Mouse (Mus musculus) layer of hippocampus, postnatal 10 days (tissue): ENCODE data around the gene Wscd2. TPM values are rescaled to one million over a fixed set of nuclear protein-coding genes. Genes with fewer than 3 reads are reported as not detected.

Source experiments
- DNase-seq, 2 experiments: peaks; one replicate each; pipeline ENCODE4 v3.0.0; 2021; ENCODE audit warnings: low spot score in 2 of 2
- long read RNA-seq: library from polyadenylated mRNA; stranded (forward); transcript quantifications from one replicate; pipeline ENCODE4 v2.0.0, GENCODE M21; 2023
- total RNA-seq, 2 experiments: library from RNA; stranded (reverse); gene quantifications; 2 replicates each; pipeline ENCODE4 v1.2.3; 2021

Wscd2 gene
- total RNA-seq = 10 to 100 TPM; 58.0 to 63.4 TPM
- long read RNA-seq, full-length matches to known transcripts = 18 of 30 reads
- long read RNA-seq, partial matches to known transcripts = 2 of 30 reads
- long read RNA-seq, other reads (novel, unspliced or antisense) = 10 of 30 reads

DNA sequence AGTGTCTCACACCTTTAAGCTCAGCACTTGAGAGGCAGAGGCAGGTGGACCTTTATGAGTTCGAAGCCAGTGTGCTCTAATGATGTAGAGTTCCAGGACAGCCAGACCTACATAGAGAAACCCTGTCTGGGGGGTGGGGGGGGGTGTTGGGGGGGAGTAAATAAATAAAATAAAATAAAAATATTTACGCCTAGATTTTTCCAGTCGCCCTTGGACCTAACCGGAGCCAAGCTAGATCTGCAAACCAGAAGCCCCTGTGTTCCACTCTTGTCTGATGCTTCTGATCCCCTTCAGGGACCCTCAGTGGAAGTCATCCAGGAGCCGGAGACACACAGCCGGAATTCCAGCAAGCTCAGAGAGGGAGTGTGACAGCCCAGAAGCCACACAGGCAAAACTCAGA lies at the start of gene Wscd2:
Gene Wscd2 (plus strand): TSS at position 301 of the 400 bp plus-strand sequence.
- no peak for DNase-seq

- no peak for DNase-seq
Measured at GRCm38 (mm10) chr5:113442180-113442579, 48.0 kb upstream of the Wscd2 start.

DNA sequence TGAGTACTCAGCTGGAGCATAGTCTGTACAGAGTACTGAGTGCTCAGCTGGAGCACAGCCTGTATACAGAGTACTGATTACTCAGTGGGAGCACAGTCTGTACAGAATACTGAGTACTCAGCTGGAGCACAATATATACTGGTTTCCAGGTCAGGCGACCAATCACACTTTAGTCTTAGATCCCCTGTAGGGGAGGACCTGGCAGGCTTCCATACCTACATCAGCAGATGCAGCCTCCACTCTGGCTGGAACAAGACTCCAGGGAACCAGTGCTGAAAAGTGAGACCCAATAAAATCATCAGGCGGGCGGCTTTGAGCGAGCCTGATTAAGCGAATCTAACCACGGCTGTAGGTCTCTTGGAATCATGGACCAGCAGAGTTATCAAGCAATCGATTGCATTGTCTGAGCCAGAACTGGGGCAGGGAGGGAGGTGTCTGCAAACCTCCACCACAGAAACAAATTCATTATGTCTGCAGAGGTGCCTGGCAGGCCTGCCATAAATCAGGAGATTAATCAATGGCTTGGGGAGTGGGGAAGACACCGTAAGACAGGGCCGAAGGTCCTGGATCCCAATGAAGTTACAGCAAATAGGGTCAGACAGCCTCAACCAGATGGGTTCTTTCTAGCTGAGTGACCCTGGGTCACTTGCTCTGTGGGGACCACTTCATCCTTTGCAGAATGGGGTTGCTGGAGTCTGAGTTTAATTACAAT lies 42.0 kb upstream of the Wscd2 start:
- DNase-seq = no peak

DNA sequence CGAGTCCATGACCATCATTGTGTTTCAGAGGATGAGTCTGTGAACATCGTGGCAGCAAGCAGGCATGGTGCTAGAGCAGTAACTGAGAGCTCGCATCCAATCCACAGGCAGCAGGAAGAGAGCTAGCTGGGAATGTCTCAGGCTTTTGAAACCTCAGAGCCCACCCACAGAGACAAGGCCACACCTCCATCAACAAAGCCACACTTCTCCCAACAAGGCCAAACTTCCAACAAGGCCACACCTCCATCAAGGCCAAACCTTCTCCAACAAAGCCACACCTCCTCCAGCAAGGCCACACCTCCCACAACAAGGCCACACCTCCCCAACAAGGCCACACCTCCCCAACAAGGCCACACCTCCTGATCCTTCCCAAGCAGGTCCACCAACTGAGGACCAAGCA lies 40.8 kb upstream of the Wscd2 start:
- DNase-seq = no peak

DNA sequence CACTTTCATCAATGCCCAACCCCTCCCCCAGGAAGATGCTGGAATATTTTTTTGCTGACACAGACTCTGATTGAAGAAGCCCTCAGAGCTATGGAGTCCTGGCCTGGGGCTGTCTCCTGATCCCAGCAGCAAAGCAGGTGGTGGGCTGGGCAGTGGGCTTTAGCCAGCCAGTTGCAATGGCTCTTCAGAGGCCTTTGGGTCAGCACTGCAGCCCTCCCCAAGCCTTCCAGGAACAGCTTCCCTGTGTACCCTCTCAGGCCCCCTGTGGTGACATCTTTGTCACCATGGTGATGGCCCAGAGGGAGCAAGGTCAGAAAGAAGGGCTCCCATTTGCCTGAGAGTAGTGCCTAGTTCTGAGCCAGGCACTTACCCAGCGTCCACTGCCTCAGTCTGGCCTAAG lies 37.4 kb upstream of the Wscd2 start:
- no peak for DNase-seq

- DNase-seq = no peak
Measured at GRCm38 (mm10) chr5:113453356-113453755, 36.8 kb upstream of the Wscd2 start.

- DNase-seq = no peak
Measured at GRCm38 (mm10) chr5:113456020-113456419, 34.1 kb upstream of the Wscd2 start.

DNA sequence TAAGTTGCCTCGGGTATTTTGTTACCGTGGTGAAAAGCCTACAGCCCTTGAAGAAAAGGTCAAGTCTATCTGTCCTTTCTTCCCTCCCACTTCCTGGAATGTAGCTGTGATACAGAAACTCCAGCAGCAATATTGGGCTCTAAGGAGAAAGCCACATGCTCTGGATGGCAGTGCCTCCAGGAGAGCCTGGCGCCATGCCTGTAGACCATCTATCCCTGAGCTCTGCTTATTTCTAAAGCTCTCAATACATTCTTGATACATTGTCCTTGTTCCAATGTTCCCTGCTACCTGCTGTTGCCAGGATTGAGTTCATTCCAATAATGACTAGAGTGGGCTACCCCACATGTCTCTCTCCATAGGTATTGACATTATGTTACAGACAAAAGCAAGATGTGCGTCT lies 33.4 kb upstream of the Wscd2 start:
- no peak for DNase-seq

- DNase-seq = no peak
Measured at GRCm38 (mm10) chr5:113457260-113457659, 32.9 kb upstream of the Wscd2 start.

GRCm38 (mm10) chr5:113459942-113460341 lies 30.2 kb upstream of the Wscd2 start:
- no peak for DNase-seq

- DNase-seq = no peak
Measured at GRCm38 (mm10) chr5:113461582-113461981, 28.6 kb upstream of the Wscd2 start.

DNA sequence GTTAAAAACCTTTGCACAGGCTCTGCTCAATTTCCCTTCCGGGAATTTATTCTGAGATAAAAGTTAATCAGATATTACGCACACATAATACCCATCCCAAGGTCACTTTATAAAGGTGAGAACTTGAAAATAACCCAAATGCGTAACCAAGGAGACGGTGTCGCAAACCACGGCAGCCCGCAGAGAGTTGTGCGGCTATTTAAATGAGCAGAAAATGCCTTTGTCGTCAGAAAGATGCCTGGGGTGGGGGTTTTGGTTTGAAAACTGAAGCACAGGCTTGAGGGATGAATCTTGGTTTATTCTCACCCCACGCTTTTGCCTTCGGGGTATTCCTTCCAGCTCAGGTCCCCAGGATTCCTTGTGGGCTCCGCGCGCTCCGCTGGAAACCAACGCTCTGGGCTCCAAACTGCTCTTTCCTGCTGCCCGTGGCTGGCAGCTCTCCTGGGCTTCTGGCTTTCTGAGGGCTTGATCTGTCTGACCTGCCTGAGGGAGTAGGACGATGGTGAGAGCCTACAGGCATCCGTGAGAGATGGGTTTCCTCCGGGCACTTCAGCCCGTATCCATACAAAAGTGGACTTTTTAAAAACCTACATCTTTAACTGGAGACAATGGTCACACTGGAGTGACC lies 28.0 kb upstream of the Wscd2 start:
- no peak for DNase-seq

DNA sequence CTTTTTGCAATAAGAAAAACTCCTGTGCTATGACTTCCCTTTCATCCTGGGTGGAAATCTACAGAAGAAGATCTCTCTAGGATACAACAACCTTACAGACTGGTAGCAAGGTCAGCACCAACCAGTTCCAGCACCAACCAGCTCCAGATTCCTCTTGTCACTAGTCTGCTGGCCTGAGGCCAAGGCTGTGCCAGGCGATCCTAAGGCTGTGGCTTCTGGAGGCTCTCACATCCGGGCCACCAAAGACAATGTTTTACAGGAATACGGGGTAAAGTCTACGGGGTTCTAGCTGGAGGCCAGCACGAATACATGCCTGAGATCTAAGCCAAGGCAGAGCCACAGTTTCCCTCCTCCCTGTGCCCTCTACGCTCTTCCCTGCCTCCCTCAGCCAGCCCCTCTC lies 25.4 kb upstream of the Wscd2 start:
- no peak for DNase-seq

DNA sequence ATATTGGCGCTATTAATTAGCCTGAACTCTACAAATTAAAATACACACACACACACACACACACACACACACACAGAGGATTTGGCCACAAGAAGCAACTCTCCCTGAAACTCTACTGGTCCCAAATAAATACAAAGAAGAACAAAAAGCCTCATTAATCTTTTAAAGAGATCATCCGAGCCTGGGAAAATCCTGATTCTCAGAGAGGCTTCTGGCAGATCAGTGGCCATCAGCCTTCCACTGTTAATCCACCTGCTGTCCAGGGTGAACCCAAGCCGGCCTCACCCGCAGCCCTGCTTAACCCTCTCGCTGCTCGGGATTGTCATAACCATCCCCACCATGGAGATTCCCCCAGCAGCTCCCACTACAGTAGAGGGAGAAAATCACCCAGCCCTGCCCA lies 23.6 kb upstream of the Wscd2 start:
- no peak for DNase-seq

DNA sequence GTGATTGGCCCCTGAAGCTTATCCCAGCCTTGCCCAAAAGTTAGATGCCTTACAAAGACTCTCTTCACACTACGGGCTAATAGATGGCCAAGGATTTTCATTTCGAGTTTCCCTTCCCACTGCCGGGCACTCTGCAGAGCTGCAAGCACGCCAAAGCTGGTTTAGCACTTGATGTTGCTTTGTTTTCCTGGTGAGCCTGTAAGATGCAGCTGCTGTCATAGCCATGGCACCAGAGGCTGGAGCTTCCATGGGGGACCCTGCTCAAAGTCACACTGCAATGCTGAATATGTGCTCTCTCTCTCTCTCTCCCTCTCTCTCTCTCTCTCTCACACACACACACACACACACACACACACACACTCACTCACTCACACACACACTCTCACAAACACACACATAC lies 23.1 kb upstream of the Wscd2 start:
- DNase-seq = no peak

DNA sequence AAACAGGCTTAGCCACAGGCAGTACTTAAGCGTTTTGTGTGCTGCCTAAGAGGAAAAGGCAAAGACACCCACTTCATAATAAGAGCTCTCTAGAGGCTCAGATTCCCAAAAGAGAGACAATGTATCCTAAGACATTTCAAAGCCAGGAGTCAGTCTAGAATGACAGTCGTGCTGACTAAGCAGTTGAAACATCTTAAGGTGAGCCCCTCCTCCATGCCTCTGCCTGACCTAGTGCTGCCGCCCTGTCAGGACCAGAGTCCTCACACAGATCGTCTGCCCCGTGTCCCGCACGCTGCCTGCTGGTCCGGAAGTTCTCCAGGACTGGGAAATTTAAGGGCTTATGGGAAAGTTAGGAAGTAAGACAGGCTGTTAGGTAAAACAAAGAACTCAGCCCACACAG lies 22.4 kb upstream of the Wscd2 start:
- DNase-seq = no peak

- no peak for DNase-seq
Measured at GRCm38 (mm10) chr5:113468625-113469024, 21.5 kb upstream of the Wscd2 start.

- DNase-seq = no peak
Measured at GRCm38 (mm10) chr5:113469231-113469630, 20.9 kb upstream of the Wscd2 start.

GRCm38 (mm10) chr5:113469826-113470225 lies 20.3 kb upstream of the Wscd2 start:
- DNase-seq = no peak

DNA sequence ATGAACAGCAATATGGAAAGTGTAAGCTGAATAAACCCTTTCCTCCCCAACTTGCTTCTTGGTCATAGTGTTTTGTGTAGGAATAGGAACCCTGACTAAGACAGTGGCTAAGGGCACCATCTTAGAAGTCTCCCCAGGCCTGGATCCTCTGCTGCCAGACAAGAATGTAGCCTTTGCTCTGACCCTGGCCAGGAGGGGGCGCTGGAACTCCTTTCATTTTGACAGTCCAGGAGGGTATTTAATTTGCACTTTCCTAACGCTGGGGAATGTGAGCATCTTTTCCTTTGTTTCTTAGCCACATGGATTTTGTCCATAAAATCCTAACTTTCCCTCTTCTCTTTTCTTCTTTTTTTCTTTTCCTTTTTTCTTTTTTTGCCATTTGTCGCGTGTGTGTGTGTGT lies 18.7 kb upstream of the Wscd2 start:
- DNase-seq = peak; percentile 79 to 80

GRCm38 (mm10) chr5:113472339-113472738 lies 17.8 kb upstream of the Wscd2 start:
- DNase-seq = no peak

DNA sequence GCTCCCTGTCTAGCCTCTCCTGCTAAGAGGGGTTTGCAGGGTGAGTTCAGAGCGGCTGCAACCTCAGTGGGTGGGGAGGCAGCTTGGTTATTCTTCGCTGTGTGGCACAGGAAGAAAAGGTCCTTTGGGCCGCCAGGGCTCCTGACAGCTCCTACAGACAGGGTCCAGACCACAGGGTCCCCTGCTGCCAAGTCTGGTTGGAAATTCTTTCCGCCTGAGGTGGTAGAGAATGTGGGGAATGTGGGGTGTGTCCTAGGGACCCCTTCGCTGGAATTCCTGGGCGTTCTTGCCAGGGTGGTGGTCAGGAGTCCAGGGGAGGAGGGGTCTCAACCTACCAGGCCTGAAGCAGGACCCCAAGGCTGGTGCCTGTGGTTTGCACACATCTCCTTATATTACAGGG lies 13.3 kb upstream of the Wscd2 start:
- no peak for DNase-seq

- DNase-seq = no peak
Measured at GRCm38 (mm10) chr5:113479075-113479474, 11.1 kb upstream of the Wscd2 start.
